ENCODE assay signal across 14 mouse cellular contexts in genomic region chr17:30335746-30336145, GRCm38 (mm10).
DNase-seq lines count a peak whose midpoint lies in the region; ATAC-seq lines count a peak whose summit lies in the region.
"Had no signal": no experiment of that assay in that cellular context is flagged by ENCODE, and none has a peak within 500 bp of the region (broad histone marks: within the 10 kb centered on the region; RNA-seq: fewer than 3 reads in every experiment).

No protein-coding gene starts in this region.

- no peaks in the 10 kb centered on the region for H3K36me3 ChIP-seq in forebrain, embryonic 10.5 days (replicated peaks)
- H3K36me3 ChIP-seq in forebrain, embryonic 14.5 days (ENCODE audit: control insufficient read depth, insufficient read depth, low read length) = no peaks in the 10 kb centered on the region
- H3K36me3 ChIP-seq in limb, embryonic 11.5 days (ENCODE audit: control insufficient read depth, insufficient read depth, low read length) = no peaks in the 10 kb centered on the region
- H3K36me3 ChIP-seq: limb, embryonic 15.5 days had no signal

- intact Hi-C loops in left cerebral cortex, postnatal 25 days (cut with DNase I) = no loop called here

- no peak for ATAC-seq in forebrain, embryonic 14.5 days
- ATAC-seq in limb, embryonic 11.5 days (ENCODE audit: insufficient number of reproducible peaks, low FRiP score, low TSS enrichment, low read depth) = no peak

- no peak overlapping the region for H3K4me3 ChIP-seq in forebrain, embryonic 10.5 days
- no peak overlapping the region for H3K4me3 ChIP-seq in forebrain, embryonic 14.5 days (ENCODE audit: low read depth, low read length)
- H3K4me3 ChIP-seq in limb, embryonic 11.5 days (ENCODE audit: low read depth, low read length) = no peak overlapping the region
- H3K4me3 ChIP-seq: limb, embryonic 15.5 days had no signal

- H3K9ac ChIP-seq in forebrain, embryonic 14.5 days (ENCODE audit: low read length) = no peak overlapping the region
- H3K9ac ChIP-seq in limb, embryonic 11.5 days (ENCODE audit: low read length) = no peak overlapping the region
- H3K9ac ChIP-seq: limb, embryonic 15.5 days had no signal

- H3K27me3 ChIP-seq in forebrain, embryonic 10.5 days (ENCODE audit: poor library complexity, severe bottlenecking) = no peaks in the 10 kb centered on the region
- H3K27me3 ChIP-seq in forebrain, embryonic 14.5 days (replicated peaks; ENCODE audit: control insufficient read depth, insufficient read depth, low read length) = no peaks in the 10 kb centered on the region
- no peaks in the 10 kb centered on the region for H3K27me3 ChIP-seq in limb, embryonic 11.5 days (ENCODE audit: control insufficient read depth, insufficient read depth, low read length)
- H3K27me3 ChIP-seq: CH12.LX; limb, embryonic 15.5 days had no signal

- no peak for DNase-seq in forebrain, embryonic 10.5 days (ENCODE audit: extremely low spot score, low spot score)
- DNase-seq in forebrain, embryonic 14.5 days (ENCODE audit: low spot score) = no peak
- peak; percentile 71 for DNase-seq in ES-CJ7 (ENCODE audit: low read depth, low spot score)
- DNase-seq in cerebellum, postnatal 25 days = peak; percentile 25 to 42
- DNase-seq in limb, embryonic 11.5 days (ENCODE audit: low spot score) = peak; percentile 40
- no peak for DNase-seq in left cerebral cortex, postnatal 25 days (ENCODE audit: low spot score in 2 of 2)
- no peak for DNase-seq in lung, adult 18-20 months
- DNase-seq in lung, postnatal 4 days = no peak
- DNase-seq: gastrocnemius, postnatal 10 days; heart, postnatal 14 days; kidney, adult 11 months; thymus, postnatal 25 days had no signal

- H3K4me2 ChIP-seq in forebrain, embryonic 14.5 days (ENCODE audit: low read length) = no peak overlapping the region
- H3K4me2 ChIP-seq in limb, embryonic 11.5 days (ENCODE audit: low read depth, severe bottlenecking) = no peak overlapping the region
- H3K4me2 ChIP-seq: limb, embryonic 15.5 days had no signal

- 0 out of 2 replicates have a peak overlapping the region, but pooled peaks have one; percentile 7 for H3K27ac ChIP-seq in forebrain, embryonic 10.5 days
- no peak overlapping the region for H3K27ac ChIP-seq in forebrain, embryonic 14.5 days (ENCODE audit: low read depth, low read length)
- 0 out of 2 replicates have a peak overlapping the region, but pooled peaks have one; percentile 14 for H3K27ac ChIP-seq in limb, embryonic 11.5 days (replicated peaks; ENCODE audit: low read depth, low read length)
- H3K27ac ChIP-seq: limb, embryonic 15.5 days had no signal

- WGBS in forebrain, embryonic 10.5 days = 70% methylated on average over 8 of the region's 8 CpGs
- 74% methylated on average over 8 of the region's 8 CpGs for WGBS in forebrain, embryonic 14.5 days
- 26% methylated on average over 8 of the region's 8 CpGs for WGBS in limb, embryonic 11.5 days

- peaks cover 52% of the 10 kb centered on the region for H3K4me1 ChIP-seq in forebrain, embryonic 10.5 days
- peaks cover 2% of the 10 kb centered on the region; the same call in 1 of the 2 replicates for H3K4me1 ChIP-seq in forebrain, embryonic 14.5 days (ENCODE audit: control insufficient read depth, insufficient read depth, low read length)
- peaks cover 14% of the 10 kb centered on the region for H3K4me1 ChIP-seq in limb, embryonic 11.5 days (ENCODE audit: control insufficient read depth, insufficient read depth, low read length)

- no peaks in the 10 kb centered on the region for H3K9me3 ChIP-seq in forebrain, embryonic 10.5 days
- H3K9me3 ChIP-seq in forebrain, embryonic 14.5 days (replicated peaks; ENCODE audit: control insufficient read depth, low read length) = no peaks in the 10 kb centered on the region
- no peaks in the 10 kb centered on the region for H3K9me3 ChIP-seq in limb, embryonic 11.5 days (ENCODE audit: control insufficient read depth, low read length)
- H3K9me3 ChIP-seq: limb, embryonic 15.5 days had no signal

Comparison
In these comparisons a context has a peak if more than half of its experiments do, and no peak if none do; other contexts are left out.
1. DNase-seq: peak in ES-CJ7 (single experiment), cerebellum, postnatal 25 days (2 of 2) and limb, embryonic 11.5 days (single experiment); none in forebrain, embryonic 10.5 days (single experiment), forebrain, embryonic 14.5 days (single experiment), left cerebral cortex, postnatal 25 days (0 of 2), lung, adult 18-20 months (0 of 2) and lung, postnatal 4 days (0 of 2).